Mouse (Mus musculus): Measurements from ENCODE around the gene R3hdml.

R3hdml gene

DNA sequence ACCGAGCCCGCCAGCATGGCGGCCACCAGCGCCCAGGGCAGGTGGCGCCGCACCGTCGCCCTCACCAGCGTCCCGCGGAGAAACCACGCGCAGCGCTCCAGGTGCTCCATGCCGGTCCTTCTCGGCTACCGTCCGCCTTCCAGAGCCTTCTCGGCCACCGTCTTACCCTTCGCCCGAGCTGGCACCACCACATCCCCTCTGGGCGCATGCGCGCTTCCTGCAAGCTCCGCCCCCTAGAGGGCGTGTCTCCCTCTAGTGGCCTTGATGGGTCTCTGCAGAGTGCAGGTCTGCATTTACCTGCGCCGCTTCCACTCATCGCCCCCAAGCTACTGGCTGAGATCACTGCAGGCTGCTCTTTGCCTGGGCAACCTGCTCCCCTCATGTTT is 19.7 kb upstream of the R3hdml start, which contains the start of gene Fitm2:
Gene Fitm2, minus strand, starts transcription at position 164 of the 386 bp plus-strand sequence.
- peak; percentile 97 for DNase-seq (ENCODE audit: low spot score)

DNA sequence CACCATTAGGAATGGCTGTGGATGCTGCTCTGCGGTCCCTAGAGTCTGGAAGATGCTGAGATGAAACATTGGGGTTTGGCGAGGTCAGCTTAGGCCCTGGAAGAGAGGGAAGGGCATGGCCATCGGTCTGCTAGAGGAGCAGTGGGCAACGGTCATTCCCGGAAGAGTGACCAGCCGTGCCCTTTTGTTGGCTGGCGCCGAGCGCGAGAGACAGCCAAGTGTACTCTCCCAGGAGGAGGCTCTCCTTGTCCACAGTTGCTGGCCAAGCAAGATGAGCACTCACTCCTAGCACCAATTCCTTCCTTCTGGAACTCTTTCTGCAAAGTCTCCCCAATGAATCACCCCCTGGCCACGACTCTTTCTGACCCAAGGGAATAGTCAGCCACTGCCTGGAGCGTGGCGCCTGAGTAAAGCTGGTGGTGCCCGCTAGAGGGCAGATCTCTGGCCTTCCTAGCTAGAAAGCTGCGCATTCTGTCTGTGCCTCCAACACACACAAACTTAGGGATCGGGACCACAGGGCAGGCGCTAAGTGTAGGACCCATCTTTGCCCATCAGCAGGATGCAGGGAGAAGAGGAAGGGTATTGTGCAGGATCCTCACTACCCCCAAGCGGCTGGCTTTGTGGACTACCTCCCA is 11.8 kb upstream of the R3hdml start:
- DNase-seq (ENCODE audit: low spot score), result no peak

- DNase-seq (ENCODE audit: low spot score), result no peak
These were observed 10.5 kb upstream of the R3hdml start for GRCm38 (mm10) chr2:163481539-163482029.

DNA sequence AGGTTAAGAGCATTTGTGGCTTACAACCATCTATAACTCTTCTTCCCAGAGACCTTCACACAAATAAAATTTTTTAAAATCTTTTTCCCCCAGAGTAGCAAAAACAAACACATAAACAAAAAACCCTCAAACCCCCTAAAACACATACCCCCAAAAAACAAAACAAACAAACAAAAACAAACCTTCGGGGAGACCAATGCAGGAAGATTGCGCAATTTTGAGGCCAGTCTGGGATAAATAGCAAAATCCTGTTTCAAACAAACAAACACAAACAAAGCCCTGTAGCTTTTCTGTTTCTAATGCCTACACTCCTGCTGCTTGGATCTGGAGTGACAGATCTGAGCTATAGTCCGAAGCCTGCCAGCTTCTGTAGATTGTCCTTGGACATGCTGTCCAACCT is 4.8 kb upstream of the R3hdml start:
- DNase-seq (ENCODE audit: low spot score), result no peak

DNA sequence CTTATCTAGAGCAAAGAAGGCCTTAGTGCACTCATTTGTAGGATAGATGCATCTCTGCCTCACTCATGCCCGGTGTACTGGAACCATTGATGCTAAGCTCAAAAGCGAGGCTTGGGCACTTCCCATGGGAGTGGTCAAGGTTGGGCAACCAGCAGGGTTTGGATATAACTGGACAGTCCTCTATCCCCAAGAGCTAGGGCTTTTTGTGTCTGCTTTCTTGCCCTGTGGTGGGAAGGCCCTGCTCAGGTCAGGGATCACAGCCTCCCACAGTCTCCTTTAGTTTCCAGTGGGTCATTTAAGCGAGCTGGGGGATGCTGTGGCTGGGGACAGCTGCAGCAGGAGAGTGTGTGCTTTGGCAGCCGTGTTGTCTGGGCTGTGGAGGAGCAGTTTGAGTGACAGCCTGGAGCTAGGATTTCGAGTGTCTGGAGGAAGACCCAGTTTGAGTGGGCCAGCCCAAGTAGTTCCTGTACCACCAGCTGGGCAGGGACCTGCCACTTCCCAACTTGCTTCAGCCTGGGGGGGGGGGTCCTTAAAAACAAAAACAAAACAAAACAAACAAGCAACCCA is 2.3 kb upstream of the R3hdml start:
- DNase-seq (ENCODE audit: low spot score), result no peak

DNA sequence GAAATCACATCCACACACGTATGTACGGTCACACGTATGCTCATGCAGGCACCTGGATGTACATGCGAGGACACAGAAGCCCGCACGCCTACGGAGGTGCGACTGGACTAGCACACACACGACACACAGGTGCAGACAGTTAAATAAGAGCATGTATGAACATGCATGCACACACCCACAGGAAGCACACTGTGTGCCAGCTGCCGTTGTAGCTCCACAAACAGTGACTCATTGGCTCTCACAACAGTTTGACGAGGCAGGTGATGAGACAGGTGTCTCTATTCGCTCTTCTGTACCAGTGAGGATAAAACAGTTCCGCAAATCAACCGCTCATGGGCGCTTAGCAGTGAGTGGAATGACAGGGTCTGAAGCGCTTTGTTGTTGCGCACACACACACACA is 1.5 kb upstream of the R3hdml start:
- no peak for DNase-seq (ENCODE audit: low spot score)

- no peak for DNase-seq (ENCODE audit: low spot score)
These were observed 767 bp upstream of the R3hdml start for GRCm38 (mm10) chr2:163491351-163491750.

- DNase-seq (ENCODE audit: low spot score), result no peak
These were observed 913 bp downstream of the R3hdml start for GRCm38 (mm10) chr2:163493031-163493430.

DNA sequence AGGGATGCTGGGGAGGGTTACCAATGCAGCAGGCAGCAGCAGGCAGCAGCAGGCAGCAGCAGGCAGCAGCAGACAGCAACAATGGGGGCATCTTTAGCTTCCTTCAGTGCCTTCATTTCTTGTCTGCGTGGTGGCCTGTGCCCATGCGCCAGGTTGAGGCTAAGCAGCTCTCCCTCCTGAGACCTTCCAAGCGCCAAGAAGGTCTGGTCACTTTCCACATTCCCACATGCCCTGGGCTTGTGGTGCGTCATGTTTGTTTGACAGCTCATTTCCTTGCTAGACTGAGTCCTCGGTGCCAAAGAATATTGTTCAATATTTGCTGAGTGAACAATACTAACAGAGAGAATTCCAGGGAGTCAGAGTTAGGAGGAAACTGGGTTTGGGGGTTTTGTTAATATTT is 1.9 kb downstream of the R3hdml start:
- peak; percentile 74 for DNase-seq (ENCODE audit: low spot score)

- DNase-seq (ENCODE audit: low spot score), result no peak
These were observed 2.3 kb downstream of the R3hdml start for GRCm38 (mm10) chr2:163494456-163494855.

DNA sequence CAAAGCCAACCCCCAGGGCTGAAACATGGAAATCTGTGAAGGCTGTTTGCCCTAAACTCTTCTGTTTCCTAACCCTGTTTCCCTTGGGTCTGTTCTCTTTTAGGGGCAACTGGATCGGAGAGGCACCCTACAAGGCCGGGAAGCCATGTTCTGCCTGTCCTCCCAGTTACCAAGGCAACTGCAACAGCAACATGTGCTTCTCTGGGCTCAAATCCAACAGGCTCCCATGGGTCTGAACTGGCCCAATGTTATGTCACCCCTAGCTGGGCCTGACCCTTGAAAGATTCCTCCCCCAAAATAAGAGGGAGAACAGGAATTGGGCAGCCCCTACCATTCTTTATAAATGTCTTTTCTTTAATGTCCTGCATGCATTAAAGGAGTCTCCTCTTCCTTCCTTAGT is 10.1 kb downstream of the R3hdml start:
- peak; percentile 64 for DNase-seq (ENCODE audit: low spot score)

GRCm38 (mm10) chr2:163503191-163503590 is 11.1 kb downstream of the R3hdml start:
- DNase-seq (ENCODE audit: low spot score), result peak; percentile 24

DNA sequence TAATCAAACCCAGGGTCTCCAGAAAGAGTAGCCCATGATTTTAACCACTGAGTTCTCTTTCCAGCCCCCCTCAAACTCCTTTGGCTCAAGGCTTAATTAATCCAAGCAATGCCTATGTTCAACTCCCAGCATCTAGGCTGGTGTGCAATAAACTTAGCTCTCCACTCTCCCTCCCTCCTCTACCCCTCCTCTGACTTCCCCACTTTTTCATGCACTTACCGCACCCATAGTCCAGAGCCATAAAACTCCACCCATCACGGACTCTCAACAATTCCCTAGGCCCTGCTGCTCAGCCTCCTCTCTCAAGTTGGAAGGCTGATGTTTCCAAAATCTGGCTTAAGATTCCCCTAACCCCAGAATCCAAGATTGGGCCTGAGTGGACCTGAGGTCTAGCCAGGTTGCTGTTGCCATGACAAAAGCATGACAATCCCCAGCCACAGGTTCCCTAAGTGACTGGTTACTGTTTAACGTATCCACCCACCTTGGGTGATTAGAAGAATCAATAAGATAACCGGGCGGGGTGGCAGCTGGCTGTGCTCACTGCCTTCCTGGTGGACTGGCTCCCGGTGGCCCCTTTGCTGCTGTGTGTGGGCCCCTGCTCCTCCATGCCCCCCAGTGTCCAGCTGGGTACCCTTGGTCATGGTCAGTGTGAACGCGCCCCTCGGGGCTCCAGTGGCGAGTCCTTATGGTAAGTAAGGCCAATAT is 14.3 kb downstream of the R3hdml start, which contains the start of gene Hnf4a:
Gene Hnf4a, plus strand, starts transcription at position 509 of the 705 bp plus-strand sequence.
- no peak for DNase-seq (ENCODE audit: low spot score)

DNA sequence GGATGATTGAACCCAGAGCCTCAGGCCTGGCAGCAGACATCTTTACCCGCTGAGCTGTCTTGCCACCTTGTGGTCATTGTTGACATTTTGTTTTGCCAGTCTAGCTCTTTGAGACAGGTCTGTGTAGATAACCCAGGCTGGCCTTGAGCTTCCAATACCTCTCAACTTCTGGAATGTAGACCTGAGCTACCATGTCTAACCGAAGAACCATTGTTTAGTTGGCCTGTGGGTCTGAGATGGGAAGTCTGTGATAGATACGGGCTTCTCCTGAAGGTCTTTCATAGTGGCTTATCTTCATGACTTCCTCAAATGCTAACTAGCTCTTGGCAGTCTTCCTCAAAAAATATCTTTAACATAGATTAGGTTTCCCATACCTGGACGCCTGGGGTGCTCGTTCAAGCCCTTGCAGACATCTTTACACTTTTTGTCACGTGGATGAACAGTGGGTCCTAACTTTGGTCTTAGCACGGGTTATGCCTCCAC is 33.7 kb downstream of the R3hdml start:
- DNase-seq (ENCODE audit: low spot score), result peak; percentile 50

DNA sequence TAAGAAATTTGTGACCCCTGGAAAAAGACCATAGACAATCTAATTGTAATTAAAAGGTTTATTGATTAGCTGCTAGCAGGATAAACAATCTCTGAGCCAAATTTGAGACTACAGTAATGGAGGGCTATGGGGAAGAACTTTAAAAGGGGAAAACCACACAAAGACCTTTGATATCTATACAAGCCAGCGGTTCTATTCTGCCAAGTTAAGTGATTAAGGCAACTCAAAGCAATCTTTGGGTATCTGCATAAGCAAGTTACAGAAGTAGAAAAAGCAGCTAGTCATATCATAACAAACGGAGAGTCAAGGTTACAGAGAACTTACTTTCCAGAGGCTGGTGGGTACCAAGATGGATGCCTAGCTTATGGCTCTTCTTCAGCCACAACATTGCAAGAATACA is 35.4 kb downstream of the R3hdml start:
- DNase-seq (ENCODE audit: low spot score), result no peak

DNA sequence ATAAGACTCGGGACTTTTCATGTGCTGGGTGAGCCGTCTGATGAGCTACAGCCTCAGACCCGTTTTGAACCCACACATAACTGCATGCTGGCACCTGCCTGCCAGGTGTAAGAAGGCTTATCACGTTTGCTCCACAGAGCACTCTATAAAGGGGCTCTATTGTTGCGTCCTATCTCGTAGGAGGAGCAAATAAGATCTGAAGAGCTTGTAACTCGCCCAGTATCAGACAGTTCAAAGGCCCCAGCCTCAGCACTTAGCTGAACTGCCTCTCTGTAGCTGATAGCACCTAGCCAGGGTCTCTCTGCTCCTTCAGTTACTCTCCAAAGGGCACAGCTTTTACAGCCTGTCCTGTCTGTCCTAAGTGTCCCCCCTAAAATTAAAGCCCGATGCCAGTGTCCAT is 38.3 kb downstream of the R3hdml start:
- no peak for DNase-seq (ENCODE audit: low spot score)

DNA sequence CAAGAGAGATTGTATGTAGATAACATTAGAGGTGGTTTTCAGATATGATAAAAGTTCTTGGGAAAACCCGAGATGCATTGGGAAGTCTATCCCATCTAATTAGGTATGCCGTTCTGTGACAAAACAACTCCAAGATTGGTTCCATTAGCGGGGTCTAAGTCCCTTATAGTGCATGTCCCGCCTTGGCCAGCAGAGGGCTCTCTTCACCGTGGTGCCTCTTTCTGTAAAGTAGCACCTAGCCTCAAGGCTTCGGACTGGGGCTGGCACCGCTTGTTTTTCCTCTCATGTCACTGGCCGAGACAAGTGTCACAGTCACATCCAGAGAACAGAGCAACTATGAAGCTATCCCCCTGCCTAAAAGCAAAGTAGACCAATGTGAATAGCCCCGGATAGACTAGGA is 39.8 kb downstream of the R3hdml start:
- peak; percentile 85 for DNase-seq (ENCODE audit: low spot score)

DNA sequence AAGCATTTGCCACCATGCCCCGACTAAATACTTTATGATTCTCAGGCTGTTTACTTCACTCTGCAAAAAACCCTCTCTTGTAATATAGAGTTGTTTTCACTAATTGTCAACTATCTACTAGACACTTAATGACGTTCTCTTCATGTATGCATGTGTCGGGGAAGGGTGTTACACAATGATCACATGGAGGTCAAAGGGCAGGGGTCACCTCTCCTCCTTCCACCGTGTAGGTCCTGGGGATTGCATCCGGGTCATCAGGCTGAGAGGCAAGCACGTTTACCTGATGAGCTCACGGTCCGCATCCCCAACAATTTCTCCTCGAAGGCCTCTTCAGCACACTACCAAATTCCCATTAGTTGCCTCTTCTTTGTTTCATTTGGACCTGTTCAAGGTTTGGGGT is 41.1 kb downstream of the R3hdml start:
- DNase-seq (ENCODE audit: low spot score), result no peak

GRCm38 (mm10) chr2:163534958-163535524 is 42.9 kb downstream of the R3hdml start:
- DNase-seq (ENCODE audit: low spot score), result peak; percentile 83

DNA sequence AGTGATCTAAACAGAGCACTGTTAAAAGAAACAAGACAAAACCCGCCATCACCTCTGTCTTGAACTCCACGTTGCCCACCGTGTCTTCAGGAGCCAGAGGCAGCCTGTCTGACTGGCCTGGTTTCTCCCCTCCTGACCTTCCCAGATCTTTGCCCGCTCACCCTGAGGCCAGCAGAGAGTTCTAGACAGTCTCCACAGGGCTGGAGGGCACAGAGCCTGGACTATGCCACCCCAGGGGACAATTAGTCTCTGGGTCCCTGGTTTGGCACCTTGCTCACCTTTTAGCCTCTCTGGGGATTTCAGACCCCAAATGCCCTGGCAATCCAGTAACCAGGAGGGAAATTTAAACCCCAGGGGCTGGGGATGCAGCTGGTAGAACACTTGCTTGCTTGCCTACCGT is 45.3 kb downstream of the R3hdml start:
- DNase-seq (ENCODE audit: low spot score), result no peak

DNA sequence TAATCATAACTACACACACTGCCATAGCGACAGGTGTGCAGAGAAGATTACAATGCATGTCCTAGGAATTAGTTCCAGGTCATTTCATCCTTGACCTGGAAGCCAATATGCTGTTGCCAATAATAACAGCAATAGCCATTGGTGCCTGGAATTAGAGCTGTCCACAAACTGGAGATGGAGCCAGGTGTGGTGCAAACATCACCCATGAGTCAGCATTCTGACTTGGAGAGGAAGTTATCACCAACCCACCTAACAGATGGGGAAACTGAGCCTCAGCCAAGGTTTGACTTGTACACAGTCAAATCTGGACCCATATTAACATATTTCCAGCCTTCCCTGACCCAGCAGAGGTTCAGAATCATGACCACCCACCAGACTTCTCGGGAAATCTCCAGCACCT is 46.3 kb downstream of the R3hdml start:
- DNase-seq (ENCODE audit: low spot score), result no peak

- DNase-seq (ENCODE audit: low spot score), result no peak
These were observed 47.4 kb downstream of the R3hdml start for GRCm38 (mm10) chr2:163539321-163540040.

Data from adipocyte (in vitro differentiated cells).